Mouse (Mus musculus): ENCODE data around the gene Far2.

DNA sequence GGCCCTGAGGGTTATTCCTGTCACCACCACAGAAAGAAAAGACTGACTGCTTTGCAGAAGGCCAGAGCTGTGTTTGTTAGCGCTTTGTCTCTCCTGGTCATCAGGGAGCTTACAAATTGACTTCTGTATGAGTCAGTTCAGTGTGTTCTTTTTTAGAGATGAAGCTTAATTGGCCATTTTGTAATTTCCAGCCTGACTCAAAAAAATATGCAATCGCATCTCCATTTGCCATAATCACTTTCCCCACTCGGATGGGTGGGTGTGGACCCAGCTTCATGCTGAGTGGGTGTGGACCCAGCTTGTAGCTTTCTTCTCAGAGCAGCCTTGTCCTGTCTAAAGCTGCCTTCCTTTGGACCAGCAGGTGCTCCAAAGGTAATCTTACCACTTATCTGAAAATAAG is 26.5 kb downstream of the Far2 start:
- TF ChIP-seq USF1 (IDR thresholded peaks at IDR 0.05; ENCODE audit: low read depth): no peak
- TF ChIP-seq POLR2A (IDR thresholded peaks at IDR 0.05; ENCODE audit: insufficient read length, low read depth): no peak
- TF ChIP-seq E2F4 (IDR thresholded peaks at IDR 0.05; ENCODE audit: insufficient read depth): no peak
- no peak for TF ChIP-seq MYOD1 (IDR thresholded peaks at IDR 0.05; ENCODE audit: control insufficient read depth in 1 of 3, insufficient read length in 2 of 3, low read depth in 2 of 3)
- no peak for TF ChIP-seq MAX (IDR thresholded peaks at IDR 0.05; ENCODE audit: low read depth)
